Mouse (Mus musculus) lung, postnatal 10 days (tissue): ENCODE data around the gene Grik3.

Experiments used
- DNase-seq: peaks from one replicate; pipeline ENCODE4 v3.0.0; 2021

Grik3 gene

DNA sequence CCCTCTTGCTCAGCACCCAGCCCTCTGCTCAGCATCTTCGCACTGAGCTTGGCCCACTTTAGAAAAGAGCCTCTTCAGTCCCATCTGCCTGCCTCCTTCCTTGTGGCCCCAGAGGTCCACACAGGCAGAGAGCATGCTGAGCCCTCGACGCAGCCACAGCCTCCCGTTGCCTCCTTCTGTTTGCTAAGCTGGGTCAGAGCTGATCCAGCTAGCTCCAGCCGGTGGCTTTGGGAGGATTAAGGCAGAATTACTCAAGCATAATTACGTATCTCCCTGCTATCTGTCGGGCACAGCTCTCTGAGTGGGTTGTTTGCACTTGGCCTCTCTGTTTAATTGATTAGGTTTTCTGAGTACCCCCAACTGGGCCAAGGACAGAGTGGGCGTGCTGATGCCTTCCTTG, 167.9 kb downstream of the Grik3 start:
- no peak for DNase-seq

- DNase-seq: no peak
Observed at GRCm38 (mm10) chr4:125661982-125662381, 171.5 kb downstream of the Grik3 start.

DNA sequence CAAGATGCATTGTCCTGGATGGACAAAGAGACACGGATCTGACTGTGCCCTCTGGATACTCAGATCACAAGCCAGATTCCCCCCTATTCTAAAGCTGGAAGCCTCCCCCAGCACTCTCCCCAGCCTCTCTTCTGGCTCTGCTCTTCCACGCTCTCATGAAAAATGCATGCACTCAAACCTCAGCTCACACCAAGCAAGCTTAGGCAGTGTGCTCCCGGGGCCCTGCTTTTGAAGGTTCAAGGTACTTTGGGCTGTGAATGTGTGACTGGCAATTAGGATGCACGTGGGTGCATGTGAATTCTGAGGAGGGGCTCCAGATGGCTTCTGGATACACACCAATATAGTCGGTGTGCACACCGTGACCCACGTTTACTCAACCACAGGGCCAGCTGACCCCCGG, 172.8 kb downstream of the Grik3 start:
- no peak for DNase-seq

GRCm38 (mm10) chr4:125665955-125666354, 175.5 kb downstream of the Grik3 start:
- no peak for DNase-seq

DNA sequence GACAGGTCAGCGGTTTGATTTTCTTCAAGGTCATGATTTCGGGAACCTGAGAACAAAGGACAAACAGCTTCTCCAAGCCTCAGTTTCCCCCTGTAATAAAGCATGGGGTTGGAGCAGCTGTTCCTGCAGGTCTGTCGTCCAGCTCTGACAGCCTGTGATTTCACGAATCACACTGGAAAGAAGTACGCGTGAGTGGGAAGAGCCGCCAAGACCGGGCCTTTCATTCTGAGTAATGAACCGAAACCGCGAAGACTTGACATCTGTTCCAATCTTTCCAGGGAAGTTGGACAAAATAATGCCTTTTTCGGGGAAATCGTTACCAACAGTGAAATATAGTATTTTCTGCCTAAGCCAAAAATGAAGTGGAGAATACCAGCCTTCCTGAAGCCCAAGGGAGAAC, 191.5 kb downstream of the Grik3 start:
- no peak for DNase-seq

GRCm38 (mm10) chr4:125687078-125687477, 196.6 kb downstream of the Grik3 start:
- no peak for DNase-seq

- no peak for DNase-seq
Observed at GRCm38 (mm10) chr4:125695431-125695830, 204.9 kb downstream of the Grik3 start.

- no peak for DNase-seq
Observed at GRCm38 (mm10) chr4:125696182-125696939, 205.9 kb downstream of the Grik3 start.

DNA sequence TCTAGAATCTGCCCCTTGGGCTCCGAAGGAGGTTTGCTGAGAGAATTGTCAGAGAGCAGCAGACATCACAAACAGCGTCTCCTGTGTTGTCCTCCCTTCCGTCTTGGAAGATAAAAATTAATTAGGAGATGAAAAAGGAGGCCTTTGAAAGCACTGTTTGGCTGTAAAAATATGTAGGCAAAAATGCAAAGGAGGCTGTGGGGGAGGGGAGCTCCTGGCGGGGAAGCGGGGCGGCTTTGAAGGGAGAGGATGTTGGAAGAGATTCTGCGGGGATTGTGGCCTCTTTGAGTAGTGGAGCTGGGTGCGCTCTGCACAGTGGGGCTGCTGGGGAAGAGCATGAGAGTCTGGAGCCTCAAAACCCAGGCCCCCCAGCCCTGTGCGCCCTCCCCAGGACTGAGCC, 207.1 kb downstream of the Grik3 start:
- DNase-seq: no peak

- DNase-seq: no peak
Observed at GRCm38 (mm10) chr4:125699056-125699455, 208.6 kb downstream of the Grik3 start.

- DNase-seq: no peak
Observed at GRCm38 (mm10) chr4:125700331-125700730, 209.8 kb downstream of the Grik3 start.

DNA sequence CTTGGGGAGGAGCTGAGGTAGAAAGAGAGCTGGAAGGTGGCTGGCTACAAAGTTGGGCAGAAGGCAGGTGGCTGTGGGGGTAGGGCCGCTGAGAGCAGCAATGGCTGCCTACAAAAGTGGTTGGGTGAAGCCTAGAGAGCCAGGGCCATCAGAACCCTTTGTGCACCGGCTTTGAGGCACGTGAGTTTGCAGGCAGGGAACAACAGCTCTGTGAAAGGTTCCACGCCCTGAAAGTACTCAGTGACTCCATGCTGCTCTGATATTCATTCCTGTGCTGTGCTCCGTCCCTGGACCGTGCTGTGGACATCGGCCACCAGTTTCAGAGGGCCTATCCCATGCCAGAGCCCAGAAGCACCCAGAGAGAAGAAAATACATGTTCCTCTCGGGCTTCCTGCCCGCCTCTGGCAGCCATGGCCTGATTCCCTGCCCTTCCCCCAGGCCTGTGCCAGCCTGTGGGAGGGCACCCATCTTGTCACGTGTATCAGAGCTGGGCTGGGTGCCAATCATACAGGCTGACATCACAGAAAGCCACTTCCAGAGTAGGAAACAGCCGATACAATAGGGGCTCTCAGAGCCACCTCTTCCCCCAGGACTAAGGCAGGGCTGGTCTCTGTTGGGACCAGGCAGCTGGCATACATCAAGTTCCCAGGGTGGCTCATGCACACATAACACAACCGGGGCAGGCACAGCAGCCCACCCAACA, 212.3 kb downstream of the Grik3 start:
- peak; percentile 64 for DNase-seq

GRCm38 (mm10) chr4:125703310-125703690, 212.8 kb downstream of the Grik3 start:
- DNase-seq: peak; percentile 18

DNA sequence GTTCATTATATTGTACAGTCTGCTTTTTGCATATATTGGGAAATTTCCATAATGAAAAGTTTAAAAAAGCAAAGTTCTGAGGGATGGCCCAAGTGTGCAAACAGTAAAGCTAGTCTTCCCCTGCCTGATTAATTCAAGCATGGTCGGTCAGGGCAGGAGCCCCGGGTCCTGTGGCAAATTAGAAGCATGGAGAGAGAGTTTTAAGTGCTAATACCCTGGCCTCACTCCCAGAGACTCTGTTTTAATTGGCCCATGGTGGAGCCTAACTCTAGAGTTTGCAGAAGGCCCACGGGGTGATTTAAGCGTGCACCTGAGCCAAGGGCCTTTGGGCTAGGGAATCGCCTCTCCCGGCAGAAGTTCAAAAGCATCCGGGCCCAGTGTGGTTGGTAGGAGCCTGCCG, 215.2 kb downstream of the Grik3 start:
- no peak for DNase-seq

- DNase-seq: no peak
Observed at GRCm38 (mm10) chr4:125709716-125710115, 219.2 kb downstream of the Grik3 start.

DNA sequence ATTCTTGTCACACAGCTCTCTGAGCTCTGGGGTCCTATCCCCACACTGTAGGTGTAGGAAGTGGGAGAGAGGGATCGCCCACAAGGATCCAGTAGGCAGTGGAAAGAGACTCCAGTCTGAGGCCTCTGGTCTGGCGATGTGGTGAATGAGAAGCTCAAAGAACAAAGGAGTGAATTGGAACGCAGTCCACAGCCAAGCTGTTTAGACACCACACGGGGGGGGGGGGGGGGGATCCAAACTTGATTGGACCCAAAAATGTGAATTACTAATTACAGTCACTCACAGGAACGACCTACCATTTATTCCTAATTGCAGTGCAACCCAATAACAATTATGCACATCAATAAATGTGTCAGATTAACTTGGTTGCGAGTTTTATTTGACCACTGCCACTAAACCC, 227.4 kb downstream of the Grik3 start:
- DNase-seq: no peak

- DNase-seq: no peak
Observed at GRCm38 (mm10) chr4:125718429-125719140, 228.1 kb downstream of the Grik3 start.

DNA sequence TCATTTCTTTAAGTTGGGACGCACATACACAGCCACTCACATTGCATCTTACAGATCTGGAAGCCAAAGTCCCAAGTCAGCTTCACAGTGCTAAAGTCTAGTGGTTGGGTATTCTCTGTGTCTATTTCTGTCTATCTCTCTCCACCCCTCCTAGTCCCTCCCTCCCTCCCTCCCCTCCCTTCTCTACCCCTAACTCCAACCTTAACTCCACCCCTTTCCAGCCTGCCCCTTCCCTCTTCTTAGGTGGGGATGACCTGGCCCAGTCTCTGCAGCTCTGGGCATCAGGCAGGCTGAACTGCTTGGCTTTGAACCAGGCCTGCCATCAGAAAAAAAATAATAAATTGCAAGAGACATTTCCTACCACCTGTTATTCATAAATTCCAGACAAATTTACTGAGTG, 235.7 kb downstream of the Grik3 start:
- DNase-seq: no peak

DNA sequence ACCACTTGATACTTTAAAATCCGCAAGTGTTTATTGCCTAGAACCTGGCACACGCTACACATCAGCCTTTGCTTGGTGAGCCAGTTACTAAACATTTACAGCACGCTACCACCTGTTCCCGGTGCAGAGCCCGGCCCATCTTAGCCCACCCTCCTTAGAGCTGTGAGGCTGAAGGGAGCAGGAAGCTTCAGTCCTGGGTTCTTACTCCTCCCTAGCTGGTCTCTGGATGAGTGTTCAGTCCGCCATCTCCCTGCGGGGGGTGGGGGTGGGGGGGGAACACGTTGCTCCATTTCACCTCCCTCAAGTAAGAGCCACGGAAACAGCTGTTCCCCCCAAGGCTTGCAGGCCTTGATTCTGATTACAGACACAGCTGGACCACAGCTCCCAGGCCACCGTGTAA, 236.5 kb downstream of the Grik3 start:
- no peak for DNase-seq

GRCm38 (mm10) chr4:125727626-125728025, 237.1 kb downstream of the Grik3 start:
- DNase-seq: no peak

- DNase-seq: no peak
Observed at GRCm38 (mm10) chr4:125728091-125728863, 237.8 kb downstream of the Grik3 start.

DNA sequence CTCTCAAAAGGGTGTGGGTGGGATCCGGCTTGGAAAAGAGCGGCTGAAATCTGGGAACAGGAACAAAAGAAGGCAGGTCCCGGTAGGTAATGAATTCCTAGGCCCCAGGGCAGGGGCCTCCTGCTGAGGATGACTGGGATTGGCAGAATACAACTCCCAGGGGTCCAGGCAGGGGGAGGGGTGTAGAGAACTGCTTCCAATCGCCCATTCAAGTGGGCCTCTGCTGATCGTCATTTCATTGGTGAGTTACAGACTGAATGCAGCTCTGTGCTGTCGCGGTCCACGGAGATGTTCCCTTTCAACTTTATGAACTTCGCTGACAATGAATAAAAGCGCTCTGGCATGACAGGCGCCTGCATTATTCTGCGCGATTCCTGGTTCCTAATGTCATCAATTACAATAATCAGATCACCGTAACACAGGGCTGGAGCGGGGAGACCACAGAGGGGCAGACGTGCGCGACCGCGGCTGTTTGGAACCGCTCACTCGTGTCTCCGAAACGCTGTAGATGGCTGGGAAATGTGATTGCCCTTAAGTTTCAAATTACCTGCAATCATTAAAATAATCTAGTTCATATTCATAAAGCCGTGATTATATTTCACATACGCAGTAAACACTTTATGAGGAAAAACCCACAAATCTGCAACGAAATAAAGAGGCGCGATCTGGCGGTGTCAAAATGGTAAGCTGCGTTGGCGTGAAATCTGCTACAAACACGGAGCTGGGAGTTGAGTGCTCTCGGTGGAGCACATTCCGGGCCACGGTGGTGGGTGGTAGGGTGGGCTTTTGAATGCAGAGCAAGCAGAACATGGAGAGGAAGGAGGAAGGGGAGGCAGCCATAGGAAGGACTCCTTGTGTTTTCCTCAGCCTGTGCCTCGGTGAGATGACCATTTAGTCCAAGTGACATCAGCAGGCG, 239.1 kb downstream of the Grik3 start:
- DNase-seq: no peak
